Mouse (Mus musculus): ENCODE measurements around the gene Glud1. TPM values are rescaled to one million over a fixed set of nuclear protein-coding genes. Genes with fewer than 3 reads are reported as not detected.
A peak's percentile ranks its signal among the peaks of the same experiment; 100 is the strongest.

Gene Glud1
- total RNA-seq (2015; ENCODE audit: low replicate concordance) (35.7 and 65.6 TPM in 2 replicates), total RNA-seq (2017; ENCODE audit: low replicate concordance) (24.5 and 55.2 TPM in 2 replicates)

- ATAC-seq (replicated peaks; ENCODE audit: low FRiP score, poor library complexity, severe bottlenecking), result peak; percentile 87
Observed at GRCm38 (mm10) chr14:34310234-34310965, at the start of gene Glud1, which contains the start of gene Shld2. Gene Glud1 (plus strand): TSS chr14:34310727. Gene Shld2 (minus strand): TSS chr14:34310493.

DNA sequence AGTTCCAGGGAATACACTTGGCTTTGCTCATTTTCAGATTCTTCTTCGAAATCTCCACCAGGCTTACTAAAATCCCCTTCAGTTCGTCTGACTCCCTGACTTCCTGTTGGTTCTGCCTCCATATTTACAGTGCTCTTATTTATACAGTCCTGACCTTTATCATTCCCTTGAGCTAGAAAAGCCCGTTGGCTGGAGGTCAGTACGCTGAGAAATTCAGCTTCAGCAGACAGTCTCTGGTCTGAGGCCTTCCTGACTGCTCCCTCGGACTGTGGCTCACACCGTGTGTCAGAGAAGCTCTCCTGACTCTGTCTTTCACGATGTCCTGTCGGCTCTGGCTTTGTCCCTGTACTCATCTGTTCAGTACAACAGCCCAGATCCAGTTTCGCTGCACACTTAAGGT, 42.5 kb upstream of the Glud1 start:
- ATAC-seq (replicated peaks; ENCODE audit: low FRiP score, poor library complexity, severe bottlenecking), result no peak

DNA sequence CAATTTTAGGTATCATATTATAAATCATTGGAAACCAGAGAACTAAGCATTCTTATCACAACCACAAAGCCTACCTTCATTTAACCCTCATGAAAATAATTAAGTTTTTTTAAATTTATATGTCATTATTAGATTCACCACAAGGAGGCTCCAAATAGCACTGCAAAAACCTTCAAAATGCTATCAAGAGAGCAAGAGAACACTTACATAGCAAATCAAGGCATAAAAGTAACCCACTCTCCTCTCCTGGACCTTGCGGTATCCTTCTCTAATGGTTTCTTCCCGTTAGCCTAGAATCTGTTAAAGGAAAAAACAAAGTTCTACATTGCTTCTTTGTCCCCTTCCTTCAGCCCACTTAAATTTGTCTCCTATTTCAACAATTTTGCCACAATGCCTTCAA, 37.2 kb upstream of the Glud1 start:
- ATAC-seq (replicated peaks; ENCODE audit: low FRiP score, poor library complexity, severe bottlenecking), result no peak

GRCm38 (mm10) chr14:34274141-34274540, 36.4 kb upstream of the Glud1 start:
- ATAC-seq (replicated peaks; ENCODE audit: low FRiP score, poor library complexity, severe bottlenecking), result no peak

- no peak for ATAC-seq (replicated peaks; ENCODE audit: low FRiP score, poor library complexity, severe bottlenecking)
Observed at GRCm38 (mm10) chr14:34275225-34275624, 35.3 kb upstream of the Glud1 start.

- ATAC-seq (replicated peaks; ENCODE audit: low FRiP score, poor library complexity, severe bottlenecking), result no peak
Observed at GRCm38 (mm10) chr14:34279726-34280125, 30.8 kb upstream of the Glud1 start.

DNA sequence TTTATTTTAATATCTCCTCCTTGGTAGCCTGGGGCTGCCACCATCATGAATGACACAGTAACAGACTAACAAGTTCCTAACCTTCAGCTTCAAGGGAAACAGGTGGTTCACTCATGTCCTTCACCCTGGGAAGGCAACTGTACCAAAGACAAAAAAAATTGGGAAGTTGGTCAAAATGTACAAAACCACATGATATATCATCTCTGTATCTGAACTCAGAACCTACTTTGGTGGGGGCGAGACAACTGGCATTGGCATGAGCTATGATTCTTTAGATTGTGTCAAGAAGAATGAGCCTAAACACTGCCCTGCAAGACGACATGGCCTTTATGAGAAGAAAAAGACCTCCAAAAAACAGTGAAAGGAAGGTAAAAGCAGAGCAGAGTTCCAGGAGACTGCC, 29.7 kb upstream of the Glud1 start:
- ATAC-seq (replicated peaks; ENCODE audit: low FRiP score, poor library complexity, severe bottlenecking), result no peak

- no peak for ATAC-seq (replicated peaks; ENCODE audit: low FRiP score, poor library complexity, severe bottlenecking)
Observed at GRCm38 (mm10) chr14:34281736-34282269, 28.7 kb upstream of the Glud1 start.

DNA sequence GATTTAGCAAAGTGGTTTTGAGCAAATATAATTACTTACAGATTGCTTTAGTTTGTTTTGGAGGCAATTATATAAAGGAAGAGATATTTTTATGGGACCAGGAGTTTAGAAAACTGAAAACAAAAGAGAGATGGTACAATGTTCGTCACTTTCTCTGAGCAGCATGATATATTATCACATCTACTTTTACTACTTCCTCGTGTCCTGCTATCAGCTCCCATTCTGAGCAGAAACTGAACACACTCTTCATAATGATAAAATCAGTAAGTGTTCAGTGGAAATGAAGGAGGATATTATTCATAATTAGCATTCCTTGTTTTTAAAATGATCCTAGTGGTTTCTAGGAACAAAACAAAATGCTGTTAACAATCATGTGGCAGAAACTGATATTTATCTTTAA, 22.1 kb upstream of the Glud1 start:
- no peak for ATAC-seq (replicated peaks; ENCODE audit: low FRiP score, poor library complexity, severe bottlenecking)

DNA sequence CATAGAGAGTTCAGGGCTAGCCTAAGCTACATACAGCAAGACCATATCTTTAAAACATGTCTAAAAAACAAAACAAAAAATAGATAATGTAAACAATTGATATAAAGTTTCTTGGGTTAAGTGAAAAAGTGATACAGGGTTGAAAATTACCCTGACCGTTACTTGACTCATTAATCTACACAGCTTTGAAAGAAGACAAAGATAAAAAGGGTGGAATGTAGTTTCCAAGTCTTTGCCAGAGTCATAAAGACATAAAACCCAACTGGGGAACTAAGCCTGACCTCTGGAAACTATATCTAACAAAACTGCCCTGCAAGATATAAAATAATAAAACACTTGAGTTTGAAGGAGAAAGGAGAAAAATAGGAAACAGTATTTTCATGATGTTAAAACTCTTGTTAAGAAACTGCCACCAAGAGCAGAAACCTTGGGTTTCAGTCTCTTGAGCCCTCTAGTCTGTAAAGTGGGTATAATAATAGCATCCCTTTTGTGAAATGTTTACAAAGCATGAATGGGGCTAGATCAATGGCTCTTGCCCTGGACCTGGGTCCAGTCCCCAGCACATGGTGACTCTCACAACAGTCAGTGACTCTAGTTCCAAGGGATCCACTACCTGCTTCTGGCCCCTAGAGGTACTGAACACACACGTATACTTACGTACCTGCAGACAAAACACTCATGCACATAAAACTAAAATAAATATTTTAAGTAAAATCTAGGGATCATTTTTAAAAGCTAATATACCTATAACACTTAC, 21.1 kb upstream of the Glud1 start:
- ATAC-seq (replicated peaks; ENCODE audit: low FRiP score, poor library complexity, severe bottlenecking), result no peak

DNA sequence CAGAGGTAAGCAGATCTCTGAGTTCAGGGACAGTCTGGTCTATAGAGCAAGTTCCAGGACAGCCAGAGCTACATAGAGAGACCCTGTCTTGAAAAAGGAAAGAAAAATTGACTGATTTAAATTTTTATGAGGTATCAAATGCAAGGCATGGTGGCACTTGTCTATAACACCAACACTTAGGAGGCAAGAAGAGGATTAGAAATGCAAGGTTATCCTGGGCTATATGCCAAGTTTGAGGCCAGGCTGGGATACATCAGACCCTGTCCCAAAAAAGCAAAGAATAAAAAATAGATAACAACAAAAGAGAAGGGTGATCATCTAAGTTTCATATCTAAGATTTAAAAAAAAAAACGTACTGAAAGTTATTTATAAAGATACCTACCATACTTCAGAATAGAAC, 20.3 kb upstream of the Glud1 start:
- ATAC-seq (replicated peaks; ENCODE audit: low FRiP score, poor library complexity, severe bottlenecking), result no peak

GRCm38 (mm10) chr14:34293641-34294040, 16.9 kb upstream of the Glud1 start:
- no peak for ATAC-seq (replicated peaks; ENCODE audit: low FRiP score, poor library complexity, severe bottlenecking)

DNA sequence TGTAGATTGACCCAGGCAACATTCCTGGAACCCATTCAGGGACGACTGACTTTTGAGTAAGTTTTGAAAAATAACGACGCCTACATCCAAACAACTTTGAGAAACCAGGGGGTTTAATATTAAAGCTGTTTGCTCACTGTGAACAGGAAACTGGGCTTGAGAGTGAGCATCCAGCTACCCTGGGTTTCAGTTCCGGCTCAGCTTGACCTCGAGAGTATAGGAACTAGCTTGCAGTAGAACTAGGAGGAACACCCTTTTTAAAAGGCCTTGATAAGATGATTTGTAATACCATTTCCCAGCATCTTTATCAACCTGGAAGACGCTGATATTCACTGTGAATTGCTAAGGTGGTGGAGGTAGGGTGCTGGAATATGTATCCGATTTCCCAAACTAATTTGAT, 14.2 kb upstream of the Glud1 start:
- no peak for ATAC-seq (replicated peaks; ENCODE audit: low FRiP score, poor library complexity, severe bottlenecking)

GRCm38 (mm10) chr14:34297038-34297437, 13.5 kb upstream of the Glud1 start:
- no peak for ATAC-seq (replicated peaks; ENCODE audit: low FRiP score, poor library complexity, severe bottlenecking)

DNA sequence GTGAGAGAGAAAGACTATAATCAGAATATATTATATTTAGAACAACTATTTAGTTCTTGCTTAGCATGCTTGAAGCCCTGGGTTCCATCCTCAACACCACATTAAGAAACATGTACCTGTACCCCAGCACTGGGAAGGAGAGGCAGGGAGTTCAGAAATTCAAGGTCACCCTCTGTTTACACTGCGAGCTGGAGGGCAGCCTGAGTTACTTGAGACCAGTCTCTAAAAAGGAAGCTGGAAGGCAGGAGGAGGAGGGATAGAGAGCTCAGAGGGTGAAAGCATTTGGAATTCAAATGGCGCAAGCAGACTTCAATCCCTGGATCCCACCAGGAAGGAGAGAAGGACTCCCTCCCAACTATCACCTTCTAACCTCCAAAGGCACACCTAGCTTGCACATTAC, 12.9 kb upstream of the Glud1 start:
- no peak for ATAC-seq (replicated peaks; ENCODE audit: low FRiP score, poor library complexity, severe bottlenecking)

DNA sequence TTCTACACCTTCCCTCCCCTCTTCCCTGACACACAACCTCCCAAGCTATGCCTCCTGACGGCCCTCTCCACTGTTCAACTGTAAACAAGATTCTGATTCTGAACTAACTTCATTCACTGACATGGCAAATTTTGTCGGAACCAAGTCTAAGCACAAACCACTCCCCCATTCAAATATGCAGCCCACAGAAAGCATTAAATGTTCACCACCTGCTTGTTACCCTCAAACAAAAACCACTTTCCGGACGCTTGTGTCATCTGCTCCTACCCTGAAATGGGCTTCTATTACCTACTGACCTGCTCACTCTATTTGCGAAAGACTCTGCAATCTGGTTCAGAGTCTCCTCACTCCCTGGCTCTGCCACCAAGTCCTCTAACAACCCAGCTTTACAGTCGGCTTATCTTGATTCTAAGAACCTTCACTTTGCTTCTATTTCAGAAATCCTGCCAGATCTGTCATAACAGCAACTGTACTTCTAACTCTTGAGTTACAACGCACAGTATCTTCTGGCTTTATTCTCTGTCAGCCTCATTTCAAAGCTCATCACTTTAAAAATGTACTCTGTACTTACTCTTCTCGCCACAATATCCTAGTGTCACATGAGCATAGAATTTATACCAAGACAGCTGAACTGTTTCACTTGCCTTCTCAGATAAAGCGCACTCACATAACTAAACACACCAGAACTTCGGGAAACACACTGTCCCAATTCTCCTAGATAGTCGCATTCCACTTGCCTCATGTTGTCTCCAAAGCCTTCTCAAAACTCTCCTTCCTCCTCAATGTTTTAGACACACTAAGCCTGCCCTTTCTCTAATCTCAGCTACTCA, 11.4 kb upstream of the Glud1 start:
- no peak for ATAC-seq (replicated peaks; ENCODE audit: low FRiP score, poor library complexity, severe bottlenecking)

DNA sequence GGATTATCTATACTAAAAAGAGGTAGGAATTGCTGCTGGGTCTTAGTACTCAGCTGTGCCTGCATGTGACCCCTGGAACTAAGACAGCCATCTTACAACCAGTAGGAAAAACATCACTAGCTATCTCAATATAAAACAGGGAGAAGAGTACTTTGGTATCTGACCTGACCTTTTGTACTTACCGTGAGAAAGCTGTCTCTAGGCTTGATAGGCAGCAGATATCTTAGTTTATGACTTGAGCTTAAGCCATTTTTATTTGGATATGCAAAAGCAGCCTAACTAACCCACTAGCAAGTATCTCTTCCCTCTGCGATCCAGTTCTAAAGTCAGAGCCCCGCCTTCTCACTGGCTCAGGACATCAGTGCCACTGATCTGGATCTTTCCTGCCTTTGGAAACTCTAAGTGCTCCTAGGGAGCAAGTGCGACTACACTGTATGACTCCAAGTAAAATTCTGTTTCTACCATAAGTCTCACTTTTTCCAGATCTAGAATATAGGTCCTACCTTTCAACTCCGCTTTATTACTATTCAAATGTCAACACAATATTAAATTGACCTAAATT, 7.8 kb upstream of the Glud1 start:
- ATAC-seq (replicated peaks; ENCODE audit: low FRiP score, poor library complexity, severe bottlenecking), result no peak

- ATAC-seq (replicated peaks; ENCODE audit: low FRiP score, poor library complexity, severe bottlenecking), result no peak
Observed at GRCm38 (mm10) chr14:34303265-34303680, 7.3 kb upstream of the Glud1 start.

DNA sequence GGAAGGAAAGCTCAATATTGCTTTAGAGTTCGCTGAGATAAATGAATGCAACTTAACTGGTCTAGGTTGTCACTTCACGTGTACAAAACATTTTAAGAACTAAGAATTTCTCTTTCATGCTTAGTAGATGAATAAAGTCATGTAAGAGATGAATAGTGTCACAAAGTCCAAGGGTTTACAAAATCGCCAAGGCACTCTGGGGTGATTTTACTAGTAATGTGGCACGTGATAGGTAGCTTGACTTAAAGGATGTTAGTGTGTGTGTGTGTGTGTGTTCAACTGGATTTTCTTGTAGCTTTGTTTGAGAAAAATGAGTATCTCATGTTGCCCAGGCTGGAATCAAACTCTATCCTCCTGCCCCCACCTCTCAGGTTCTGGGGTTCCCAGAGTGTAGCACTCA, 1.3 kb upstream of the Glud1 start:
- no peak for ATAC-seq (replicated peaks; ENCODE audit: low FRiP score, poor library complexity, severe bottlenecking)

GRCm38 (mm10) chr14:34309907-34310233, 657 bp upstream of the Glud1 start:
- ATAC-seq (replicated peaks; ENCODE audit: low FRiP score, poor library complexity, severe bottlenecking), result no peak
